Mouse (Mus musculus) adrenal gland, adult 8-10 months (tissue): ENCODE measurements around the gene Phf13. TPM values are rescaled to one million over a fixed set of nuclear protein-coding genes. Genes with fewer than 3 reads are reported as not detected.

Experiments used
- DNase-seq: peaks from one replicate; pipeline ENCODE4 v3.0.0; 2022
- total RNA-seq, 4 experiments: library from RNA; stranded (reverse); gene quantifications; 2 replicates each; pipeline ENCODE4 v1.2.4; 2022

The Phf13 gene
- total RNA-seq, 4 experiments from 2014 or later = 14.0 to 20.5 (median 18.6) TPM

DNA sequence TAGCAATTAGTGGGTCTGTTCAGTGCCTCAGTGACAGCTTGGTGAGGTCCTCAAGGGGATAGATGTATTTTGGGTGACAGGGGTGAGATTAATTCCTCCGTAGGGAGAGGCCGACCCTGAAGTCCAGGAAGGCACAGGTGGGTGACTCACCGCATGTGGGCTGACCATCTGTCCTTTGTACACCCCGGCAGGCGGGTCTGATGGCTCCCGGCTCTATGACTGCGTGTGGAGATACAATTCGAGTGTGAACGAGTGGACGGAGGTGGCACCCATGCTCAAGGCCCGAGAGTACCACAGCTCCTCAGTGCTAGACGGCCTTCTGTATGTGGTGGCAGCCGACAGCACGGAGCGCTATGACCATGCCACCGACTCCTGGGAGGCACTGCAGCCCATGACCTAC is 16.1 kb upstream of the Phf13 start:
- DNase-seq = no peak

DNA sequence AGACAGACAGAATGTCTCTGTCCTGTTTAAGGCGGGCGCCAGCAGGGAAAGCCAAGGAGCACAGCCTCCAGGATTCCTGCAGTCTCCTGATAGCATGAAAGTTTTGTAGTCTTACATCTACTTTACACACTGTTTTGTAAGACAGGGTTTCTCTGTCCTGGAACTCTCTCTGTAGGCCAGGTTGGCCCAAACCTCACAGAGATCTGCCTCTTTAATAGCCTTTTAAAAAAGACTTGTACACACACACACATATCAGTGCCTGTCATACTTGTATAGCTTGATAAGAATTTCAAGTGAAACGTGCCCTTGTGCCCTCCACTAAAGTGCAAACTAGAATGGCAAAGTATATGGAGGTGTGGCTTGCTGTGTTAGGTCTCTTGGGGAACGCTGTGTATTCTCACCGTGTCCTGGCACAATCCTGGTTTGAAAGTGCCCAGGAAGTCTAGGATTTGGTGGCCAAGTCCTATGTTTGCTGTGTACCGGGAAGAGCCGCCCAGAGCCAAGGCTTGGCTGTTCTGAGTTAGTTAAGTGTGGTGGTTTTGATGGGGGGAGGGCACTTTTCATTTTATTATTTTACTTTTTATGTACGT is 15.2 kb upstream of the Phf13 start:
- no peak for DNase-seq

- DNase-seq = no peak
These were observed 14.7 kb upstream of the Phf13 start for GRCm38 (mm10) chr4:152010707-152011134.

GRCm38 (mm10) chr4:152010091-152010706 is 14.1 kb upstream of the Phf13 start:
- peak; percentile 52 for DNase-seq

- DNase-seq = peak; percentile 51
These were observed 13.3 kb upstream of the Phf13 start for GRCm38 (mm10) chr4:152009076-152010051.

DNA sequence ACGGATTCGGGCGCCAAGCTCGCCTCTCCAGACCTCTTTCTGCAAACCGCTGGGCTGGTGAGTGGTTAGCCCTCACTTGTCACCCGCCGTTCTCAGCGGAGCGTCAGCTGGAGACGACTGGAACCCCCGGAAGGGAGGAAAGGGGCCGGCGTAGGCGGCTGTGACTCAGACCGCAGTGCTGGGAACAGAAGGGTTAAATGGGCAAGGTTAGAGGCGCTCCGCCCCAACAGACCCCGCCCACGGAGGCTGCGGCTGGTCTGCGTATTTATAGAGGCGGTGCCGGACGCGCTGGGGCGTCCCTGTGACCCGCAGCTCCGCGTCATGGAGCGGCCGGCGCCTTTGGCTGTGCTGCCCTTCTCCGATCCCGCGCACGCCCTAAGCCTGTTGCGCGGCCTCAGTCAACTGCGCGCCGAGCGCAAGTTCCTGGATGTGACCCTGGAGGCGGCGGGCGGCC is 12.6 kb upstream of the Phf13 start, which contains the start of gene Klhl21:
Gene Klhl21, plus strand, starts transcription at position 182 of the 454 bp plus-strand sequence.
- peak; percentile 93 for DNase-seq

DNA sequence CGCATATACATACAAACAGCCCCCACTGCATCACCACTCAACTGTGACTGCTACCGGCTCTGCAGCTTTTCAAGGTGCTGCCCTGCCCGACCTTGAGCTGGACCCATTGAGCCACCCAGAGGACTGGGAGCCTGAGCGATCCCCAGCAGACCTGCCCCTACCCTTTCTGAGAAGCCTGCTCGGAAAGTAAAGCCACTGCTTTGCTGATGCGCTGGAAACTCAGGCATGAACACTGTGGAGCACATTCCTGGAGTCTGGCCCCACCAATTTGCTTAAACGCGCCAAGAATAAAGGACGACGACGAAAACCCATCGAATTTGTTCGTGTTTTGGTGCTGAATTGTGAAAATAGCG is 12.1 kb upstream of the Phf13 start:
- no peak for DNase-seq

DNA sequence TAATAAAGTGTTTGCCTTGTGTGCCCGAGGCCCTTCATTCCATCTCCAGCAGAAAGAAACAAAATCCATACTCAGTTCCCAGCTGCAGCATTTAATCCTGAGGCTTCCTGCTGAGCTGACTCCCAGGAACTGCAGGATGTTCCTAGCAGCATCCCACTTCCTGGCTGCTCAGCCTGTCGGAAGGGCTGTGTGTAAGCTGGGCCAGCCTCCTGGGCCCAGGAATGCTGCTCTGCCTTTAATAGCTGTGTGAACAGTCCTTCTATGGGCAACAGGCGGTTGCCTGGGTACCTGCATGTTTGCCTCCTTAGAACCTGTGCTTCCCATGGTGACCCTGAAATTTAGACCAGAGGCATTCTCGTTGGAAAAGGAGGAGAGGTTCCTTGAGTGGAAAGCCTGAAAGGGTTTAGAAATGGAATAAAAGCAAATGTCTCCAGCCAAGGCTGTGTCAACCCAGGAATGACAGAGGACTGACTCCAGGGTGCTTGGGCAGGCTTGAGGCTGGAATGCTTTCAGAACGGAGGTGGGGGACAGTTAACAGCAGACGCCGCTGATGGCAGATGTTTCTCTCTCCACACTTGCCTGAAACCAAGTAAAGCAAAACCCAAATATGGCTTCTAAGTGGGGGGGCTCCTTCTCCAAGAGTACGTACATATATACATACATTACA is 11.6 kb upstream of the Phf13 start:
- no peak for DNase-seq

- no peak for DNase-seq
These were observed 10.8 kb upstream of the Phf13 start for GRCm38 (mm10) chr4:152006812-152007211.

GRCm38 (mm10) chr4:152006137-152006536 is 10.1 kb upstream of the Phf13 start:
- DNase-seq = no peak

GRCm38 (mm10) chr4:152002063-152002462 is 6.0 kb upstream of the Phf13 start:
- DNase-seq = no peak

GRCm38 (mm10) chr4:152001335-152001734 is 5.3 kb upstream of the Phf13 start:
- DNase-seq = no peak

- DNase-seq = no peak
These were observed 4.8 kb upstream of the Phf13 start for GRCm38 (mm10) chr4:152000906-152001305.

- DNase-seq = no peak
These were observed 3.4 kb upstream of the Phf13 start for GRCm38 (mm10) chr4:151999481-151999880.

- DNase-seq = no peak
These were observed 1.6 kb upstream of the Phf13 start for GRCm38 (mm10) chr4:151997701-151998100.

- no peak for DNase-seq
These were observed 829 bp upstream of the Phf13 start for GRCm38 (mm10) chr4:151996951-151997222.

- DNase-seq = no peak
These were observed 486 bp downstream of the Phf13 start for GRCm38 (mm10) chr4:151995371-151996172.

DNA sequence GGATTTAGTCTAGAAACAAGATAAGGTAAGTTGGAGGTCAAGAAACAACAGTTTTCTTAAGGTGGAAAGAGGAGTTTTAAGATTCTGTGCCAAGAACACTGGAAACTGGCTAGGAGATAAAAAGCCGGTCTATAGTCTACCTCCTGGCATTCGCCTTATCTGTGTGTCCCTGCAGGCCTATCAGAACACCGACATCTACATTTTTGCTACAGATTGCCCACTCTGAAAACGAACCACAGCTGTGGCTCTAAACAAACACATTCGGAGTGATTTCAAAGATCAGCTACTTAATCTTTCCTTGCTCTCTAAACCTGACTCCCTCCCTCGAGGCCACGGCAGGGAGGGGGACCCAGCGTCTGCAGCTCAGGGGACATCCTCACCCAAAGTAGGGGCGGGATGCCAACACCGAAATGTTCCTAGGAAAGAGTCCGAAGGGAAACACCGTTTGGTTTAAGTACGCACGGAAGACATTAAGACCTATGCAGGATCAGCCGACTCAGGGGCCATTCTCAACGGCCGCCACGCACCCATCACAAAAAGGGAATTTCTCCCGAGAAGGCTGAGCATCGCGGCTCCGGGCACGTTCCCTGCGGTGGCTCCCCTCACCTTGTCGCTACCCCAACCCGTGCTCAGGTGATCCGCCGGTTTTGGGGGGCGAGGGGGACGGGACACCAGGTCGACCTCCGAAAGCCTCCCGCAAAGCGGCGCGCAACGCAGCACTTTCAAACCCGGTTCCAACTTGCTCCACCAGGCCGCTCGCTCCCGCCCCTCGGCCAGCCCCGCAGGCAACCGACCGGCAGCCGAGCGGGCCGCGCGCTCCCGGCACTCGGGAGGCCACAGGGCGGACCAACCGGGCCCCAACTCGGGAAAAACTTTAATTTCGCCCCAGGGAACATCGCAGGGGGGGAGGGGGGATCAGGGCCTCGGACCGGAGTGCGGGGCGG is 1.6 kb downstream of the Phf13 start:
- DNase-seq = no peak

- no peak for DNase-seq
These were observed 3.0 kb downstream of the Phf13 start for GRCm38 (mm10) chr4:151993035-151993434.

GRCm38 (mm10) chr4:151992091-151992490 is 4.0 kb downstream of the Phf13 start:
- no peak for DNase-seq

DNA sequence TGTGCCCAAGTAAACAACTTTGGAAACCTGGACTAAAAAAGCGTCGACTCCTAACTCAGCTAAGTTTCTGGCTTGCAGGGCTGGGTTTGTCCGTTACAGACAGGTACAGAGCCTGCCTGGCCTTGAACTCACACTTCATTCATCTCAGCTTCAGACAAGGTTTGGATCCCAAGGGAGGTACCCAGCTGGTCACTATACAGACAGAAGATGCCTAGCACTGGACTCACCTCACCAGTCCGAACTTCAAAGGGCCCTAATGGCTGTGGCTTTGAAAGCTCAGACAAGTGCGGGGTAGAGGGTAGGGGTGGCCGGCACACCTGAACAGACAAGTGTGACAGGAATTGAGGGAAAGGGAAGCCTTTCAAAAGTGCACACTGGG is 7.0 kb downstream of the Phf13 start:
- DNase-seq = no peak
